In the genomic region with DNA sequence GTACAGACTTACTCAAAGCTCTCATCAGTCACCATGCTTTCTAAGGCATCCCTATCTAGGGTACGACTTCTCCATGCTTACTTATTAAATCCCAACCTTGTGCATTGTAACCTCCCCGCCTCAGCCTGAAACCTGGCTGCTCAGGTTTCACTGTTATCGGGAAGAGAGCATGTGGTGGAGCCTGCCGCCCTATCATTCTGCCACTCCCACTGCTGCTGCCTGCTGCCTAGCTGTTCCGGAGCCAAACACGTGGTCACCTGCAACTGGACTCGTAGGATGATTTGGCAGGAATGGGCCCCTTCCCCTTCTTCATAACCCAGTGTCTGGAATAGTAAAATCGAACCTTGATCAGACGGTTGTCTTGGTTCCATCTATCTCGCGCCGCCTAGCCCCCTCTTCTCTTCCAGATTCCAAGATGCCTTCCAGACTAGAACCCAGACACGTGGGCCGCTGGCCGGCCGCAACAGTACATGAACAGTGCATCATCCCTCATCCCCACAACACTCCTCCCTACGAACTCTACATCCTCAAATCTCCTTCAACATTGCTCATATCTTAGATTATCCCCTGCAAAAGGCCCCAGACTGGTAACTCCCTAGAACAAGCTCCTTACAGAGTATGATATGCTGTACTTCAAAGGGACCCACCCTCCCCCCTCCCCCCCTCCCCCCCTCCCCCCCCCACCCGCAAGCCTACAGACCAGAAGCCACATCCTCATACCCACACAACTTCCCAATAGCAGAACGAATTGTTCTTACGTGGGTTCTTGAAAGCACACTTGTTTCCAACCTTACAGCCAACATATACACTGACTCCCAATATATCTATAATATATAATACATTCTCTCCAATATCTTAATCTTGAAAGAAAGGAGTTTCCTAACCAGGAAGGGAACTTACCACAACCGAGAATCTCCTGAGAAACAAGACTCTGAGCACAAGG, we compare ENCODE assay signal across 20 mouse cellular contexts. TPM values are rescaled to one million over a fixed set of nuclear protein-coding genes. Genes with fewer than 3 reads are reported as not detected.
A peak's percentile ranks its signal among the peaks of the same experiment; 100 is the strongest.
DNase-seq lines count a peak whose midpoint lies in the region; ATAC-seq lines count a peak whose summit lies in the region.
"Had no signal": no experiment of that assay in that cellular context is flagged by ENCODE, and none has a peak within 500 bp of the region (broad histone marks: within the 10 kb centered on the region; RNA-seq: fewer than 3 reads in every experiment).

No protein-coding gene starts in this region.

- no peaks in the 10 kb centered on the region for H3K36me3 ChIP-seq in midbrain, embryonic 10.5 days
- H3K36me3 ChIP-seq: midbrain, embryonic 13.5 days; neural tube, embryonic 13.5 days had no signal

- no peaks in the 10 kb centered on the region for H3K27me3 ChIP-seq in midbrain, embryonic 10.5 days (ENCODE audit: low read depth, poor library complexity, severe bottlenecking)
- H3K27me3 ChIP-seq: midbrain, embryonic 13.5 days; neural tube, embryonic 13.5 days had no signal

- WGBS in midbrain, embryonic 10.5 days, result 82% methylated on average over 20 of the region's 21 CpGs

- H3K27ac ChIP-seq in midbrain, embryonic 10.5 days (replicated peaks), result no peak overlapping the region
- H3K27ac ChIP-seq: midbrain, embryonic 13.5 days; neural tube, embryonic 13.5 days had no signal

- H3K9me3 ChIP-seq in midbrain, embryonic 10.5 days (replicated peaks), result no peaks in the 10 kb centered on the region
- H3K9me3 ChIP-seq: midbrain, embryonic 13.5 days; neural tube, embryonic 13.5 days had no signal

- ATAC-seq in CD4-positive, CD25-positive, alpha-beta regulatory T cell, adult 4 months, result peak; percentile 89
- ATAC-seq in activated CD4-positive, CD25-positive, alpha-beta regulatory T cell, adult 4 months, result peak; percentile 85
- ATAC-seq: midbrain, embryonic 13.5 days had no signal

- peak; percentile 49 for DNase-seq in liver
- DNase-seq in naive thymus-derived CD4-positive, alpha-beta T cell, adult 2 months (ENCODE audit: low read depth), result peak; percentile 66
- DNase-seq in embryo, embryonic 11 days, result no peak
- no peak for DNase-seq in midbrain, embryonic 10.5 days (ENCODE audit: low spot score)
- no peak for DNase-seq in gastrocnemius, postnatal 25 days
- DNase-seq in kidney, postnatal 14 days, result no peak
- DNase-seq: adrenal gland, postnatal 10 days; cerebellum, adult 9-11 months; heart, postnatal 36 days; kidney, adult 8-10 months; lung, postnatal 14 days had no signal

- no peak overlapping the region for H3K4me3 ChIP-seq in midbrain, embryonic 10.5 days
- H3K4me3 ChIP-seq: midbrain, embryonic 13.5 days; neural tube, embryonic 13.5 days had no signal

- H3K4me1 ChIP-seq in midbrain, embryonic 10.5 days, result peaks cover 5% of the 10 kb centered on the region; the same call in 1 of the 2 replicates
- H3K4me1 ChIP-seq: midbrain, embryonic 13.5 days had no signal

RNA-seq across cellular contexts. Expression of a gene that starts 9.4 kb away (rescaled TPM):
- not detected for polyA plus RNA-seq in CD4-positive, CD25-positive, alpha-beta regulatory T cell, adult 4 months (2017; shearing (Covaris generic))
- polyA plus RNA-seq in activated CD4-positive, CD25-positive, alpha-beta regulatory T cell, adult 4 months (2017; shearing (Covaris generic)), result not detected
- not detected in 2 replicates for polyA plus RNA-seq in midbrain, embryonic 10.5 days (2016; fragmentation: Nextera tagmentation; extraction: Ambion mirVana)
- not detected for total RNA-seq in gastrocnemius, postnatal 25 days (2021)
- total RNA-seq: adrenal gland, postnatal 10 days; CH12.LX; heart, postnatal 36 days; layer of hippocampus, adult 18-20 months had no signal
- polyA plus RNA-seq: embryonic facial prominence, embryonic 11.5 days; heart, embryonic 11.5 days; limb, embryonic 14.5 days; midbrain, embryonic 13.5 days; neural tube, embryonic 13.5 days had no signal

RNA-seq across cellular contexts. Expression of a gene that starts 20.6 kb away (rescaled TPM):
- polyA plus RNA-seq in CD4-positive, CD25-positive, alpha-beta regulatory T cell, adult 4 months (2017; shearing (Covaris generic)), result not detected
- polyA plus RNA-seq in activated CD4-positive, CD25-positive, alpha-beta regulatory T cell, adult 4 months (2017; shearing (Covaris generic)), result under 1 TPM; 0.70 to 0.92 TPM
- 0.21 TPM in 1 of 2 replicates, not detected in the other for polyA plus RNA-seq in midbrain, embryonic 10.5 days (2016; fragmentation: Nextera tagmentation; extraction: Ambion mirVana)
- total RNA-seq in gastrocnemius, postnatal 25 days (2021), result not detected
- total RNA-seq: CH12.LX; layer of hippocampus, adult 18-20 months had no signal
- polyA plus RNA-seq: embryonic facial prominence, embryonic 11.5 days had no signal

RNA-seq across cellular contexts. Expression of a gene that starts 22.5 kb away (rescaled TPM):
- polyA plus RNA-seq in CD4-positive, CD25-positive, alpha-beta regulatory T cell, adult 4 months (2017; shearing (Covaris generic)), result 1 to 10 TPM; 6.6 to 7.8 TPM
- 10 to 100 TPM in 1 of 2 experiments, 1 to 10 TPM in 1; 6.4 to 11.9 TPM for polyA plus RNA-seq in activated CD4-positive, CD25-positive, alpha-beta regulatory T cell, adult 4 months (2017; shearing (Covaris generic))
- 26.8 and 29.4 TPM in 2 replicates for polyA plus RNA-seq in midbrain, embryonic 10.5 days (2016; fragmentation: Nextera tagmentation; extraction: Ambion mirVana)
- total RNA-seq in gastrocnemius, postnatal 25 days (2021), result not detected
- total RNA-seq: heart, postnatal 36 days had no signal

RNA-seq across cellular contexts. Expression of a gene that starts 27.8 kb away (rescaled TPM):
- polyA plus RNA-seq in CD4-positive, CD25-positive, alpha-beta regulatory T cell, adult 4 months (2017; shearing (Covaris generic)), result 1 to 10 TPM; 2.9 to 4.4 TPM
- 10 to 100 TPM; 17.0 to 23.4 TPM for polyA plus RNA-seq in activated CD4-positive, CD25-positive, alpha-beta regulatory T cell, adult 4 months (2017; shearing (Covaris generic))
- polyA plus RNA-seq in midbrain, embryonic 10.5 days (2016; fragmentation: Nextera tagmentation; extraction: Ambion mirVana), result 13.7 and 16.8 TPM in 2 replicates
- 10 to 100 TPM; 34.4 to 52.1 TPM for total RNA-seq in gastrocnemius, postnatal 25 days (2021)

RNA-seq across cellular contexts. Expression of a gene that starts 39.7 kb away (rescaled TPM):
- polyA plus RNA-seq in CD4-positive, CD25-positive, alpha-beta regulatory T cell, adult 4 months (2017; shearing (Covaris generic)), result 100 to 1,000 TPM; 293 to 427 TPM
- polyA plus RNA-seq in activated CD4-positive, CD25-positive, alpha-beta regulatory T cell, adult 4 months (2017; shearing (Covaris generic)), result 100 to 1,000 TPM; 365 to 380 TPM
- 1.8 and 2.0 TPM in 2 replicates for polyA plus RNA-seq in midbrain, embryonic 10.5 days (2016; fragmentation: Nextera tagmentation; extraction: Ambion mirVana)
- under 1 TPM in 1 of 2 experiments, not detected in 1; 0.29 TPM for total RNA-seq in gastrocnemius, postnatal 25 days (2021)
- total RNA-seq: heart, postnatal 36 days; layer of hippocampus, adult 18-20 months had no signal

Comparison
In these comparisons a context has a peak if more than half of its experiments do, and no peak if none do; other contexts are left out.
1. DNase-seq: peak in liver (single experiment) and naive thymus-derived CD4-positive, alpha-beta T cell, adult 2 months (single experiment); none in embryo, embryonic 11 days (single experiment), midbrain, embryonic 10.5 days (single experiment), gastrocnemius, postnatal 25 days (single experiment) and kidney, postnatal 14 days (single experiment).